Mouse (Mus musculus) lung, postnatal 0 days (tissue): Measurements from ENCODE around the gene Iba57.
"Not testable (repeated sequence)": the region's sequence is repeated elsewhere in the genome, so short reads cannot be mapped to it uniquely, and the experiment has no call there.

ENCODE experiments used
- CTCF ChIP-seq: IDR thresholded peaks from 2 replicates; pipeline ENCODE4 v1.5.1; 2016; ENCODE audit warnings: antibody characterized with exemption, mild to moderate bottlenecking
- EP300 ChIP-seq: IDR thresholded peaks from 2 replicates; pipeline ENCODE4 v1.6.1; 2016; ENCODE audit warnings: antibody characterized with exemption, mild to moderate bottlenecking, control low read depth

GRCm38 (mm10) chr11:59212320-59212719 is 48.8 kb upstream of the Iba57 start:
- TF ChIP-seq CTCF, EP300: not testable (repeated sequence)
